Mouse (Mus musculus): ENCODE measurements at regions not wholly inside any gene's neighbourhood (a gene's known extent, or its start where the extent isn't known, plus 50 kb on each side); places are given as distances from the start of the nearest gene placed in this dataset.
A peak's percentile ranks its signal among the peaks of the same experiment; 100 is the strongest.
"Not testable (repeated sequence)": the region's sequence is repeated elsewhere in the genome, so short reads cannot be mapped to it uniquely, and the experiment has no call there.

DNA sequence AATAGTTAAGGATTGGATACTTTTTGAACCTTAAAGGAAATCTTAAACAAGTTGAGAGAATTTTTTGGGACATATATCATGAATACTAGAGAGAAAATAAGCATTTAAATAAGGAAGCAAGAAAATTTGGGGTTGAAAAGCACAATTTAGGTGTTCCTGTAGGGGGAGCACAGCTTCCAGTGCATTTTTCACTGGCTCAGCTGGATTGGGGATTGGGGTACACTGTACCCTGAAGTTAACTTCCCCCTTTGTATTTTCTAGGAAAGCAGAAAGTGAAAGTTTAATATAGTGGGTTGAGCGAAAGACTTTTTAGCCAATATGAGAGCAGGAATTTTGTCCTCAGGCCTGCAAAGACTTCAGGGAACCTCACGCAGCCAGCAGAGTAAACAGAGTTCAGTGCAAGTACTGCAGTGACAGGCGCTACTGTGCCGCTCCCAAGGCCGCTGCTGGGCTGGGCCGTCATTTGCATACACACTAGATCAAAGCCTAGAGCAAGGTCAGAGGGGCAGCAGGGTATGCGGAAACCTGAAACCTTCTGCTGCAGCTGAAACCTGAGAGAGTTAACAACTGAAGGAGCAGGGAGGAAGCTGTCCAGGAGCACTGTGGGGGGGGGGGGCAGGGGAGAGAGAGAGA is 1111.4 kb downstream of the H2al1n start:
- peak; percentile 47 for DNase-seq

DNA sequence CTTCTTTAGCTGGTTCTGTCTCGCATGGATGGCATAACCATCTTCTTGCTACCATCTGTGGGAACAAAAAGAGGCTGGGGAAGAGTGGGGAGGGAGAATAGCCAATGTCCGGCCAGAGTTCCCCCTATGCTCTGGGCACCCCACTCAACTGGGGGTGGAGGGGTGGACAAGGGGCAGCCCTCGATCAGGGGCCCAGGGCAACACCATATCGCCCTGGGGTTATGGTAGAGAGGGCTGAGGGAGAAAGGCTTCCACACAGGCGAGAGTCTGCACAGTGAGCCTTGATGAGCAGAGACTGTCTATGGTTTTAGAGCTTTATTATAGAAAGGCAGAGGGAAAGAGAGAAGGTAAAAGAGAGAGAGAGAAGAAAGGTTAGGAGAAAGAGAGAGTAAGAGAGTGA is 1112.0 kb downstream of the H2al1n start:
- DNase-seq, result peak; percentile 1

DNA sequence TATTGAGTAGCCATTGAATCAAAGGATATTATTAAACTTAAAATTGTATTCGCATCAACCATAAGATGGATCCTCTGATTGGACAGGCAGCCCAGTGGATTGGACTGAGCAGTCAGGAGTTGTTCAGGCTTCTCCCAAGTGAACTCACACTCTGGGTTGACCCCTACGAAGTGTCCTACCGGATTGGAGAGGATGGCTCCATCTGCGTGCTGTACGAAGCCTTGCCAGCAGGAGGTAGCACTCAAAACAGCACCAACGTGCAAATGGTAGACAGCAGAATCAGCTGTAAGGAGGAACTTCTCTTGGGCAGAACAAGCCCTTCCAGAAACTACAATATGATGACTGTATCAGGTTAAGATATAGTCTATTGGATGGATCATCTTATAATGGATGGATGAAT is 1154.2 kb downstream of the H2al1n start:
- DNase-seq, result not testable (repeated sequence)
